Mouse (Mus musculus) liver, adult 2 months (tissue): ENCODE measurements around the gene Rpap2.

Experiments
- CTCF ChIP-seq: fragments of 200-500 bp; IDR thresholded peaks from 2 replicates; pipeline ENCODE4 v1.5.1; 2011; ENCODE audit warnings: low read depth, low read length, control low read depth
- POLR2A ChIP-seq: fragments of 200-500 bp; IDR thresholded peaks from 2 replicates; pipeline ENCODE4 v1.6.1; 2011; ENCODE audit warnings: low read length, control low read depth; ENCODE audit not compliant: insufficient read depth; ENCODE audit errors: extremely low read depth

DNA sequence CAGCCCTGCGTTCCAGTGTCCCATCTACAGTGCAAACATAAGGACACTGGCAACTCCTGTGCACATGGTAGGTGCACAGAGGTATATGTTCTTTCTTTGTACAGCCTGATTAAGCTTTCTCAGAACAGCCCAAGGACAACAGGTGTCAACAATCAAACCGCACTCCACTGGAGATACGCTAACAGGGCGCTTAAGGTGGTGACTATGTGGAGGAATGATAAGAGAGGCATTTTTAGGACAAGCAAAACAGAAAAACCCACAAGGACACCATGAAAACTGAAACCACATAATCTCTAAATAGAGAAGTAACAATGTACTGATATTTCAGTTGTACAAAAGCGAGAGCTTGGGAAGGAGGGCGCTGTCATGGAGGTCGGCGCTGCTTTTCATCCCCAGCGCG lies 103.7 kb downstream of the Rpap2 start:
- no peak for TF ChIP-seq POLR2A
- TF ChIP-seq CTCF = no peak
